Mouse (Mus musculus) WW6 (cell line): ENCODE measurements around the gene Fam53b.

Experiments used
- DNase-seq: peaks from one replicate; pipeline ENCODE4 v3.0.0-alpha.2; 2013; ENCODE audit warnings: low read depth, low spot score

The Fam53b gene

DNA sequence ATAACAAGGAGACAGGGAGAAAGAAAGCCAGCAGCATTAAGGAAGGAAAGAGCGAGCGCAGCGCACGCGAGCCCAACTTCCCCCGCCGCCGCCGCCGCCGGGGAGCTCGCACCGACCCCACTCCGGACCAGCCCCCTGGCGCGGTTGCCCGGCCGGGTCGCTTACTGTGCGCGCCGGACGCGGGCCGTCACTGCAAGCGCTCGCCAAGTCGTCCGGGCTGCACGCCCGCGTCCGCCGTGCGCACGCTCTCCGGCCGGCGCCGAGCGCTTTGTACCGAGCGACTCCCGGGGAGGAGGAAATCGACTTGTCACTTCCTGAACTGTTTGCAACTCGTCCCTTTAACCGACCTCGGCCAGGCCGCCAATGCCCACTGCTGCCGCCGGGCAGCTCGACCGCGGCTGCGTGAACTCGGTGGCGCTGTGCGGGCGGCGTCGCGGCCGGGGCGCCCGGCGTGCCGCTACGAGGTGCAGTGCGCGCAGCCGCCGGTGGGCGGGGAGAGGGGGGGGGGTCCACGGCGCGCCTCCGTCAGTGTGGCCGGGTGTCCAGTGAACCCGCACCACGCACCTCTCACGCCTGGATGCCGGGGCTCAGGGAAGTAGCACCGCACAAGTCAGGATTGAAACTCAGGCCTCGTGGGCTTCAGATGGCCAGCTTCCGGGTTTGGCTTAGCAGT, at the start of gene Fam53b:
Fam53b (minus strand) TSS at position 471 of the 673 bp plus-strand sequence.
- DNase-seq = no peak

DNA sequence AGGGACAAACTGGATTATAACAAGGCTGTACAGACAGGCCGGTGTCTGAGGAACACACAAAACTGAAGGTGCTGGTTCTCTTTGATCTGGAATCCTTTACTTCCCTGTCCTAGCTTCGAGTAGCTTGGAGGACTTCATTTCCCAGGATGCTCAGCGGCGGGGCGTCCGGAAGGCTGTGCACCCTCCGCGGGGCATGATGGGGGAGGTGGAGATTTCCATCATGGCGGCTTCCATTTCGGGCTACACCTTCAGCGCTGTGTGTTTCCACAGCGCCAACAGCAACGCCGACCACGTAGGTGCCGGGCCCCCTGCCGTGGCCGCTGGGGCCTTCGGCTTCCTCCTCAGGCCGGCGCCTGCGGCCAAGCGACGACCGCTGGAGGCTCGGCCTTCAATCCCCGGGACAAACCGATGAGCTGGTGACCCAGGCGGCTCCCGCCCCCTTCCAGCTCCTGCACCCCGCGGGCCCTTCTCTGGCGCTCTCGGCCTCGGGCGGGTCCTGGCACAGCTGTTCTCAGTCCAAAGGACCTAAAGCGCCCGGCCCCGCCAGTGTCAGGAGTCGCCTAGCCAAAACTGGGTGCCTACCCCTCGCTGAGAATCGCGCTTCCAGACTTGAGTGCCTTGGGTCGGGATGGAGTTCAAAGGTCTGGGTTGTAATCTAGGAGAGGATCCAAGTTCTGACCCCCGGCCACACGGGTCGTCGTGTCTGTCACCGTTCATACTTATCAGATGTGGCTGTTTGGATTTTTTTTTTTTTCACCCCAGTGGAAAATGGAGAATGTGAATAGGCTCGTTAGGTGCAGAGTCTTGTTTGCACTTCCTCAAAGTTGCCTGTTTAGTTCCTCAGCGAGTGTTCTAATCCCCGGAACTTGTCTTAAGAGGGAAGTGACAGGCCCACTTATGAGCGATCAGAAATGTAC, 45.6 kb upstream of the Fam53b start, which contains the start of gene Abraxas2:
Abraxas2 (plus strand) TSS at position 184 of the 917 bp plus-strand sequence.
- DNase-seq = peak; percentile 77

DNA sequence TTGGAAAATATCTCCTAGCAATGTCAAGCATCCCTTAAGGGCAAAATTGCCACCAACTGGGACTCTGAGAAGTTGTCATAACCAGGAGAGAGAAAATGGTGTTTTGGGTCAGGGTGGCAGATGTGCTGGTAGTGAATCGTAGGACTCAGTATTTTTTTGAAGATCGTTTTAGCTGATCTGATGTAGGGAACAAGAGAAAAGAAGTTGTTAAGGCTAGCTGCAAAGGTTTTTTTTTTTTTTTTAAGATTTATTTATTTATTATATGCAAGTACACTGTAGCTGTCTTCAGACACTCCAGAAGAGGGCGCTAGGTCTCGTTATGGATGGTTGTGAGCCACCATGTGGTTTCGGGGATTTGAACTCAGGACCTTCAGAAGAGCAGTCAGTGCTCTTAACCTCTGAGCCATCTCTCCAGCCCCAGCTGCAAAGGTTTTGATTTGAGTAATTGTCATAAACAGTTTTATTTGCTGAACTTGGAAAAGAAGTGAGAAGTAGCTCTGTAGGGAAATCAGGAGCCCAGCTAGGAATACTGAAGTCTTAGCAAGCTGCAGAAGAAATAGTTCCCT, 44.4 kb upstream of the Fam53b start:
- no peak for DNase-seq

DNA sequence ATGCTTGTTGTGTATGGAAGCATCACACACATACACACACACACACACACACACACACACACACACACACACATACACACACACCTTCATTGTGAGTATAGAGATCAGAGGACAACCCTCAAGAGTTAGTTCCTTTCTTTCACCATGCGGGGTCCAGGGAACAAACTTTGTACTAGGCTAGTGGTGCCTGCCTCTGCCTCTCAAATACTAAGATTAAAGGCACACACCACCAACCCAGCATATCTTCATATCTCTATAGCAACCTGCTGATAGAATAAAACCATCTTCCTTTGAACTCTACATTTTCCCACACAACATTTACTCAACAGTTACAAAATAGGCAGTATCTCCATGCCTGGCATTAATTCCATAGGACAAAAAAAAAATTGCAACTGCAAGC, 42.4 kb upstream of the Fam53b start:
- no peak for DNase-seq

DNA sequence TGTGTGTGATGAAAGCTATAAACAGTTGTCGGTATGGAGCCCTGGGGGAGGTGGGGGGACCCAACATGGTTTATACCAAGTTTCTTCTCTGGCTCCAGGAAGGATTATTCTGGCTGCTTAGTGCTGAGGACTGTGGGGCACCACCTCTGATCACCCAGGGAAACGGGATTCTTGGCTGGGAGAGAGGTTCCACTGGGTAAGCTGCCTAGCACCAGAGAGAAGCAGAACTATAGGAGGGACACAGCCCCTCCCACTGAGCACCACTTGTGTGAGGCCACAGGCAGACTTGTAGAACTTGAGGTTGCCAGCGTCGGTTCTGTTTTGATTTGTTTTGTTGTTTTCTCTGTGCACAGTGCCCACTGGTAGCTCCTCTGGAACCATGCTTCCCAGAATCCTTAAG, 40.3 kb upstream of the Fam53b start:
- no peak for DNase-seq

DNA sequence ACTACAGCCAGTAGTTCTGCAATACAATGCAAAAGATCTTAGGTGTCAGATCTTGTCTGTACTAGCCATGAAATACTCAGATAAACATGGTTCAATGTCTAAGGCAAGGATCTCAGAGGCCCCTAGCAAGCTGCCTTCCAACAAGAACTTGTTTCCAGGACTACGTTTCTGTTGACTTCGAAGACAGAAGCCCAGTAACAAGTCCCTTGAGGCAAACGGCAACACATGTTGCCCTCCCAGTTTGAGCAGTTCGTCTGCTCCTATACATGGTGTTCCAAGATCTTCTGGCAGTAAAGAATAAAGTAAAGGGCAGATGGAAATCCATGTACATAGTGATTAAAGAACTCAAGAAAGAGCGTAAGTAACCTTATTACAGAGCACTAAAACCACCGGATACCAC, 39.7 kb upstream of the Fam53b start:
- no peak for DNase-seq

DNA sequence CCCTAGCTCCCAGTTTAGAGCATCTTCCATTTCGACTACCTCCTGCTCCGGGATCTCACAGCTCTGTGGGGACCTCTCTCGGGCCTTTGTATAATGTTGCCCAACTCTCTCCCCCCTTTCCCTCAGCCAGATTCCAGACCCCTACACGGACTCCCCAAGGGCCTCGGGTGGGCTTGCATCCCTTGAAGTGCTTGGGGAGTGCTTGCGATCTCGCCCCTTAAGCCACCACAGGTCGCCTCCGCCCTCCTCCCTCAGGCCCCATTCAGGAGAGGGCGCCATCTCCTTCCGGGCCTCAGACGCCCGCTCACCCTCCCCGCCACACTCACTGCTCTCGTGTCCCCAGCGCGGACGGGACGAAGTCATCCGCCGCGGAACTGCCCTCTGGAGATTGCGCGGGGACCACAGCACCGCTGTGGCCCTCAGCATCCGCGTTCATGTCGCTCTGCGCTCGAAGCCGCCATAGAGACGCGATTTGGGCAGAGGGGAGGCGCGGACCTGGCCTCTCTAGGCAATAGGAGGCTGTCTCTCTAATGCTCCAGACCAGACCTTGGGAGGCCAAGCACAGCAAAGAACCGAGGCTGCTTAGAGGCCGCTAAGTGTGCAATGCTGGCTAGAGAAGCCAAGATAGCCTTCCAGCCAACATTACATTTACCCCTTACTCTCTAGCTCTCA, 38.6 kb upstream of the Fam53b start, which contains the start of gene Eef1akmt2:
Eef1akmt2 (minus strand) TSS at position 501 of the 672 bp plus-strand sequence.
- DNase-seq = peak; percentile 63

DNA sequence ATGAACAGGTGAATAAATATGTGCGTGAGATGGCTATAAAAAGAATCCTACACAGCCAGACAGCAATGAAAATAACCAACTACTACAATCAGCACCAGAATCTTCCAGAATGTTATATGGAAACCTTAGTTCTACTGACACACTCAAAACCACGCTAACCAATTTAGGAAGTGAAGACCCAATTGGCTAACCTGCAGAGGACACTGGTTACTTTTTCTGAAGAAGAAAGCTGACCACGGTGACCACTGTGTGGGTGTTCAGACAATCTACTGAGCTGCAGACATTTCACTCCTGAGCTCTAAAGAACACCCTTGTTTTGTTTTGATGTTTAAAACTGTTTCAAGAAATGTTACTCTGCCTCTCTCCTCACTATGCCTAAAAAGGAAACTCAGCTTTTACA, 29.5 kb upstream of the Fam53b start:
- no peak for DNase-seq

DNA sequence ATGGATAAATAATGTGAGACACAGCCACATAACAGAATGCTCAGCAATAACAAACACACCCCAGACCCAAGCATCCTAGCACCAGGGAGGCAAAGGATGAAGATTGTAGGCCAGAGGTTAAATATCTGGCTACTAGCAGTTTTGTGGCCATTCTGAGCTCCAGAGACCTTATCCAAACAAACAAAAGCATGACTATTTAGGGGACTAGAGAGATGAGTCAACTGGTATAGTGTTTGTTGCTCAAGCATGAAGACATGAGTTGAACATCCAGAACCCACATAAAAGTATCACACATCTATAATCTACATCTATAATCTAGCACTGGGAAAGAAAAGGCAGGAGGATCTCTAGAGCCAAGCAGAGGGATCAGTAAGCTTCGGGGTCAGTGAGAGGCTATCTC, 28.8 kb upstream of the Fam53b start:
- no peak for DNase-seq

DNA sequence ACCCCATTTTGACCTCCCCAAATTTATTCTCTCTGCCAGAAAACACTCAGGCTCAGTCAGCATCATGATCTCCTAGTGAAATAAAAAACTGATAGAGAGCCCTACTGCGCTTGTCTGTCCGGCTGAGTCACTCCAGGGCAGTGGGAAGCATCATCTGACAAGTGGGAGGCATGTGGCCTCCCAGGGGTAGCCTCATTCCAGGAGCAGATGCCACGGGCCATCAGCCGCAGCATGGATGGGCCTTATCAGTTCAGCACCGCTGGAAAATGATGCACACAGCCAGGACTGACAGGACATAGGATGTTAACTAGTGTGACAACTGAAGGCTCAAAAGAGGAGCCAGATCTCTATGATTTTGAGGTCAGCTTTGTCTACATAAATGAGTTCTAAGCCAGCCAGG, 27.6 kb upstream of the Fam53b start:
- DNase-seq = no peak

DNA sequence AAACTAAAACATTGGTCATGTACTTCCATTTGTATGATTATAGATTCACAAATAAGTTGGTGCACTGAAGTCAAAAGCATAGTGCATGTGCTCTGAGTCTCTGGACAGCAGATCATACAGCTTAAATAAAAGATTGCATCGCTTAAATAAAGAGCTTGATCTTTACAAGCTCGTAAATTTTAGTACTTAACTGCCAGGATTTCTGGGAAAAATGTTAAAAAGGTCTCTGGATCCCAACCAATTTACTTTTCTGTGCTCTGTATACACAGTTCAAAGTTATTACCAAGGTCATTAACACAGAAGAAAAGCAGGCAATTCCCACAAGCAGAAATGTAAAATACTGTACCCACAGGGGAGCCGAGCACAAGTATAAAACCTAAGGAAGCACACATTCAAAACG, 17.3 kb upstream of the Fam53b start:
- DNase-seq = no peak

DNA sequence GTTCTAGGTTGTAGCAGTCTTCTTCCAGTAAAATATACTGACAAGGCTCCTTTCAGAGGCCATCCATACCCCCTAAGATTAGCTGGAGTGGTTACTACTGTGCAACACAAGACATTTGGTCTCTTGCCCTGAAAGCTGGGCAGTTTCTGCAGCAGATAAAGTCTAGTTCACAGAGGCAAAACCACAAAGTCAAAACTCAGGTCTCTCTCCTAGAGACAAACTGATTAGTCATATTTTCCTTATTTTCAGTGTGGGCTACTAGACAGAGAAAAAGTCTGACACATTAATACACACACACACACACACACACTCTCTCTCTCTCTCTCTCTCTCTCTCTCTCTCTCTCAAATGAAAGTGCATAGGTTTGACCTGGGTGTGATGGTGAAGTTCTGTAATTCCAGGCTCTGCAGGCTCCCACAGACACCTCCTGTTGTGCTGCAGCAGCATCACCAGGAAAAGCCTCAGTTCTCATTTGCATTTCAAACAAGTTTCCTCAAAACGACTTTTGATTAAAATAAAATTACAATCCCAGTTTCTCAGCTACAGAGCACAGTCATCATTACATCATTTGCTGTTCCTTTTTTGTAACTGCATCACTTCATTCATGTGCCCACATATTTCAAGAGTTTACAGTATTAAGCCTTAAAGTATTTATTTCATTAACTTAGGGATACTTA, 10.8 kb upstream of the Fam53b start:
- DNase-seq = no peak

DNA sequence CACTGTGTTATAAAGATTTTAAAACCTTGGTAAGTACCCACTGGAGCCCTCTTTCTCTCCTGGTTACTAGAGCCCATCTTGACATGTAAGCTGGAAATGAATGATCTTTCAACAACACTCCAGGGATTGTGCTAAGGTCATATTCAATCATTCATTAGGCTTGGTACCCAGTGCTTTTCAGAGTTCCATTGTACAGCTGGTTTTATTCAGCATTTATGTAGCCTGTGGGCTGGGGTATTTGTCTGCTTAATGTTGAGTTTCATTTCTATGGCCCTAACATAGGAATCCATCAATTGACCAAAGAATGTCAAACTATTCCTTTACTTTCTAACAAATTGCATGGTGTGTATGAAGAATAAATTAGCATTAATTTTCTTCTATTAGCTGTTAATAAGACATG, 10.1 kb upstream of the Fam53b start:
- DNase-seq = no peak

DNA sequence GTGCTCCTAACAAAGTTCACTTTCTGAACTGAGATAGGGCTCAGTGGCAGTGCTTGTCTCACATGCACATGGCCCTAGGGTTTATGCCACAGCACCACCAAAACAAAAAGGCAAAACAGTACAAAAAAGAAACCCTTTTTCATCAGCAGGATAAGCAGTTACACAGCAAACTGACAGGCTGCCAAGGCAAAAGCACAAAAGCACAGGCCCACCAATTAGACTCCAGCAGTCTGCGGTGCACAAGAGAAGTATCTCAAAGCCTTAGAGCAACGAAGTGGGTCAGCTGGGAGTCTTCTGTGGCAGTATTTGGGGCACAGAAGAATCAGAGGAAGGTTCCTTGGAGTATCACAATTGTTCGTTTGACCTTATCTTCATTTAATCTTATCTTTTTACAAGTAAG, 7.0 kb upstream of the Fam53b start:
- no peak for DNase-seq

DNA sequence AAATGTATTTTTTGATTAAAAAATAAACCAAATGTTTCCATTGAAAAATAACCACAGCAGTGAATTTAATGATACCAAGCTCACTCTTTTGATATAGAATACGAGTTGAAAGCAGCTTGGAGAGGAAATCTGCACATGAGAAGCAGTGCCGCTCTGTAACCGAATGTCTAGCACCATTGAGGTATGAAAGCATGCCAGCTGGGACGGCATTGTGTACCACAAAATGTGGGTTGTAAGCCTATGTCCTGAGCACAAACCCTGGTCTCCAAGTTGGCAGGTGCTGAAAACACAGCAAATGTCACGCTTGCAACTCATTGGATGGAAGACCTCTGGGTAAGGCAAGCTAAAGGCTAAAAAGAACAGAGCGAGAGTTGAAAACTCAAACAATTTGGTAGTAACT, 3.4 kb upstream of the Fam53b start:
- DNase-seq = no peak

DNA sequence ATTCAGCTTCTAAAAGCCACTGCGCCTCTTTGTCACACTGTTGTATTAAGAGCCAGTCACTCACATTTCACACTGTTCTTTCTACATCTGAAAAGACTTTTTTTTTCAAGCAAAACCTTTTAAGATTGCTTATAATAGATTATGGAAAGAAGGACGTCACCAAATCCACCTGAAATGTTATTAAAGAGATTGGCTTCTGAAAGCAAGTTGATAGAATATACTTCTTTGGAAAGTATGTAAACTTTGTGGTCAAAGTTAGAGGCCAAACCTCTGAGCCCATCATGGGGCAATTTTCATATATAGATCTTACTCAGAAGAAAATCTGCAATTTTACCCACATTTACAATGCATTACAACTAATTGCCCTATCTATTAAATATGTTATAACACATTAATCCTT, 2.8 kb upstream of the Fam53b start:
- no peak for DNase-seq

DNA sequence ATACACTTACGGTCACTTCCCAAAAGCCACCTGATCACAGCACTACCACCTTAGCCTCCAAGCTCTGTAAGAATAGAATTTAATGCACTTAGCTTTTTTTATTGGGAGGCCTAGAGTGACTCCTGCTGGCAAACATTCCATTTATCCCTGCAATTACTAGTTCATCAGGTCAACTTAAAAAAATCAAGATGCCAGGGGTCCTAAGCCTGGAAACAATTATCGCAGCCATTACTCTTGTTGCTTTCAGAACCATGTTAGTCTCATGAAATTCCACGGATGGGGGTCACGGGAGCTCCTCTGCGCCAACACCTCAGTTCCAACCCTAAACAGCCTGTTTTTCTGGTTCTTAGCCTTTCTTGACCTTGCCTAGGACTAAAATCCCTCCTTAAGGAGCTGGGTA, 1.4 kb upstream of the Fam53b start:
- DNase-seq = no peak

DNA sequence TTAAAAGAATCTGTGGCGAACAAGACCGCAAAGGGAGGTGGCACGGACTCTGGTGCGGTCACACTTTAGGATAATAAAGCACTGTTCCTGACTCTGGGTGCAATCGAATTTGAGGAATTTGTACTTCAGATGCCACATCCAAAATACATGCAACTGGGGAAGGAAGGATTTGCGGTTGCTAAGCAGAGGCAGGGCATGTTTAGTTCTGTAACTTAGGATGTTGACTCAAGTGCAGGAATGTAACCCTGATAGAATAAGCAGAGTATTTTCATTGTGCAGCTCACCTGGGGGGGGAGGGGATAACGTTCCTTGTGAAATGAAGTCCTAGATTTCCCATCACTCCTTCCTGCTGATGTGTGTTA, 384 bp upstream of the Fam53b start:
- no peak for DNase-seq

DNA sequence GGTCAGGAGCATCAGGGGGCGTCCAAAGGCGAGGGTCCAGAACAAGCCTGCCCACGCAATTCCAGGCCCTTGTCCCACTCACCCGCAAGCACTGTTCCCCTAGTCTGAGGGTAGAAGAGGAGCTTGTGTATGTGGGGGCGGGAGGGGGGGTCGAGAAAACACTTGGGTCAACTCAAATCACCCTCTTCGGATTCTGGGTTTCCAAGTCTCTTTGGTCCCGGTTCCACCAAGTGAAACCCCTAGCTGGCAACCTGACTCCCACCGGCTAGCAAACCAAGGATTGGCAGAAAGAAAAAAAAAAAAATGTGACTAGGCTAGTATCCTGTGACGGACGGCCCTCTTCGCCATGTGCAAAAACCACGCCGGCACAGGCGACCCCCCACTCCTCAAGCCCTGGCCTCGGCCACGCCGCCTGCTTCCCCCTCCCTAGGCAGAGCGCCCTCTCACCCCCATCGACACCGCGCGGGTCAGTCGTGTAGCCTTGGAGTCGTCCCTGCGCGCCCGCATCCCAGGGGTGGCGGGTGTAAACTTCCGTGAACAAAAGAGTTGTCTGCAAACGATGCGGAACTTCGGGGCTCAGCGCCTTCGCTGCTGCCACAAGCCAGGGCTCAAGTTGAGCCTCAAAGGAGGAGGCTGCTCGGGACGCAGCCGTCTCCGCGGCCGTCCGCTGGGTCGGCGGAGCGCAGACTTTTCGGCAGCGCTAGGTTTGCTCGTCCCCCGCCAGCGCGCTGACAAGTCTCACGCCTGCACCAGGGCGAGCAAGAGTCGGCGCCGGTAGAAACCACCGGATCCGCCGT, 869 bp downstream of the Fam53b start:
- DNase-seq = no peak

DNA sequence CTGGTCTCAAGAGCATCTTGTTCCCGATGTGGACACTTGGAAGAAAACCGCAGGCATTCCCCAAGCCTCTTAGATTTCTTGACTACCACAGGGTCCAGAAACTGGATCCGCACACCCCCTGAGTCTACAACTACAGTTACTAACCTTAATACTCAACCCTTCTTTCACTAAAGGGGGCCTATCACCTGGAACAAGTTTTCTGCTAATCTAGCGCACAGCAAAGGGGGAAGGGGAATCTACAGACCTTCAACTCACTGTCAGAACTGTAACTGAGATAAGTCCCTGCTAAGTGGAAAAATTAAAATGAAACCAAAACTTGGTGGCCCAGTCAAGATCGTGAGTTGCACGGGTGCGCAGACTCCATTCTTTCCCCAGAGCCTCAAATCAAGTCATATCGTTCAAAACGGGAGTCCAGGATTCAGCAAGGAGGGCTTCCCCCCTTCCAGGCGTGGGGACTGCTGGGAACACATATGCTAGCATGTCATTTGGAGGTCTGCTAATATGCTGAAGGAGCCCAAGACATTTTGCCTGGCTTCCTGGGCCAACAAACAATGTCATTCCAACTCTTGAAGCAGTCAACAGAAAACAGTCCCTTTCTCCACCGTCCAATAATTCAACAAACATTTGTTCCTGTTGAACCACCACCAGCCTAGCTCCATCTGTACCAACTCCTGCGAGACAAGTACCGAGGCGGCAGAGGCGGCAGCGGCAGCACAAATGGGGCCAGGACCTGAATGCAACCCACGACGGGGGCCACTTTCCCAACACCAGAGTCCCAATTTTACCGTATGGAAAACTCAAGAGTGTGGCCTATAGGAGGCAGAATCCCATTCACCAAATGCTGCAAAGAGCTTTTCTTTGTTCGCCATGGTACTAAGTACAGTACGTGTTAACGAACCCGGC, 1.7 kb downstream of the Fam53b start:
- DNase-seq = no peak
